Mouse (Mus musculus): ENCODE data around the gene Vmn1r20. TPM values are rescaled to one million over a fixed set of nuclear protein-coding genes. Genes with fewer than 3 reads are reported as not detected.
"Not testable (repeated sequence)": the region's sequence is repeated elsewhere in the genome, so short reads cannot be mapped to it uniquely, and the experiment has no call there.

Vmn1r20 gene
- polyA plus RNA-seq (2015; fragmentation: Nextera tagmentation; extraction: Ambion mirVana), result not detected in 2 replicates

- WGBS, result 73% methylated on average over 1 of the region's 1 CpGs
- no peak within 1 kb of the TSS for H3K4me3 ChIP-seq
- no peak within 1 kb of the TSS for H3K4me2 ChIP-seq
- no peaks in the 10 kb centered on the region for H3K27me3 ChIP-seq
- H3K4me1 ChIP-seq, result no peaks in the 10 kb centered on the region
- H3K36me3 ChIP-seq (ENCODE audit: poor library complexity, severe bottlenecking), result no peaks in the 10 kb centered on the region
- H3K9ac ChIP-seq, result no peak within 1 kb of the TSS
- no peaks in the 10 kb centered on the region for H3K9me3 ChIP-seq (replicated peaks)
- no peak within 1 kb of the TSS for H3K27ac ChIP-seq
- no peak for ATAC-seq
Measured at GRCm38 (mm10) chr6:57428630-57429029, at the start of gene Vmn1r20. TSS of gene Vmn1r20 (plus strand) at chr6:57428930.

GRCm38 (mm10) chr6:57395683-57396082 is 33.0 kb upstream of the Vmn1r20 start, which contains the start of gene Vmn1r18:
TSS of gene Vmn1r18 (minus strand) at chr6:57395783.
- Histone ChIP-seq H3K9ac (no peak within 1 kb of the TSS), H3K27ac (no peak within 1 kb of the TSS), H3K4me2 (no peak within 1 kb of the TSS), H3K4me3 (no peak within 1 kb of the TSS), H3K4me1 (no peaks in the 10 kb centered on the region), H3K36me3 (ENCODE audit: poor library complexity, severe bottlenecking) (no peaks in the 10 kb centered on the region), H3K9me3 (replicated peaks) (no peaks in the 10 kb centered on the region), H3K27me3 (no peaks in the 10 kb centered on the region)
- ATAC-seq, result no peak

GRCm38 (mm10) chr6:57403480-57403879 is 25.2 kb upstream of the Vmn1r20 start, which contains the start of gene Vmn1r19:
TSS of gene Vmn1r19 (plus strand) at chr6:57403780.
- not testable (repeated sequence) for H3K27ac ChIP-seq; H3K9ac ChIP-seq; H3K36me3 ChIP-seq (ENCODE audit: poor library complexity, severe bottlenecking); H3K4me1 ChIP-seq; H3K9me3 ChIP-seq (replicated peaks); H3K4me2 ChIP-seq; ATAC-seq; H3K4me3 ChIP-seq; H3K27me3 ChIP-seq
- WGBS, result 73% methylated on average over 3 of the region's 3 CpGs

GRCm38 (mm10) chr6:57431196-57431595 is 2.5 kb downstream of the Vmn1r20 start:
- H3K9me3 ChIP-seq (replicated peaks), result no peaks in the 10 kb centered on the region
- H3K9ac ChIP-seq, result no peak overlapping the region
- no peak overlapping the region for H3K4me3 ChIP-seq
- no peaks in the 10 kb centered on the region for H3K4me1 ChIP-seq
- no peaks in the 10 kb centered on the region for H3K36me3 ChIP-seq (ENCODE audit: poor library complexity, severe bottlenecking)
- no peaks in the 10 kb centered on the region for H3K27me3 ChIP-seq
- WGBS, result 87% methylated on average over 1 of the region's 1 CpGs
- no peak overlapping the region for H3K27ac ChIP-seq
- ATAC-seq, result no peak
- H3K4me2 ChIP-seq, result no peak overlapping the region

GRCm38 (mm10) chr6:57468161-57468560 is 39.4 kb downstream of the Vmn1r20 start:
- not testable (repeated sequence) for H3K27me3 ChIP-seq; H3K27ac ChIP-seq; H3K4me1 ChIP-seq; H3K4me3 ChIP-seq; H3K9ac ChIP-seq; H3K9me3 ChIP-seq (replicated peaks); H3K4me2 ChIP-seq; ATAC-seq; H3K36me3 ChIP-seq (ENCODE audit: poor library complexity, severe bottlenecking)
- 29% methylated on average over 3 of the region's 3 CpGs for WGBS

Other genes with a start within 250 kb of the Vmn1r20 start
- not detected in 2 replicates for gene Vmn1r13, start 225.6 kb upstream of the Vmn1r20 start, polyA plus RNA-seq (2015; fragmentation: Nextera tagmentation; extraction: Ambion mirVana)
- gene Vmn1r14, start 197.2 kb upstream of the Vmn1r20 start, polyA plus RNA-seq (2015; fragmentation: Nextera tagmentation; extraction: Ambion mirVana), result not detected in 2 replicates
- gene Vmn1r15, start 171.0 kb upstream of the Vmn1r20 start, polyA plus RNA-seq (2015; fragmentation: Nextera tagmentation; extraction: Ambion mirVana), result not detected in 2 replicates
- not detected in 2 replicates for gene Vmn1r16, start 99.4 kb upstream of the Vmn1r20 start, polyA plus RNA-seq (2015; fragmentation: Nextera tagmentation; extraction: Ambion mirVana)
- not detected in 2 replicates for gene Vmn1r17, start 65.2 kb upstream of the Vmn1r20 start, polyA plus RNA-seq (2015; fragmentation: Nextera tagmentation; extraction: Ambion mirVana)
- gene Vmn1r18, start 33.1 kb upstream of the Vmn1r20 start, polyA plus RNA-seq (2015; fragmentation: Nextera tagmentation; extraction: Ambion mirVana), result not detected in 2 replicates
- gene Vmn1r19, start 25.1 kb upstream of the Vmn1r20 start, polyA plus RNA-seq (2015; fragmentation: Nextera tagmentation; extraction: Ambion mirVana), result not detected in 2 replicates
- gene Ppm1k, start 106.5 kb downstream of the Vmn1r20 start, polyA plus RNA-seq (2015; fragmentation: Nextera tagmentation; extraction: Ambion mirVana), result 6.5 and 6.6 TPM in 2 replicates
- 2.6 and 3.6 TPM in 2 replicates for gene Herc6, start 152.1 kb downstream of the Vmn1r20 start, polyA plus RNA-seq (2015; fragmentation: Nextera tagmentation; extraction: Ambion mirVana)

All from forebrain, embryonic 13.5 days (tissue).